Mouse (Mus musculus) urinary bladder, postnatal 10 days (tissue): Measurements from ENCODE around the gene Ifitm10.
"Not testable (repeated sequence)": the region's sequence is repeated elsewhere in the genome, so short reads cannot be mapped to it uniquely, and the experiment has no call there.

ENCODE experiments used
- DNase-seq: peaks from one replicate; pipeline ENCODE4 v3.0.0; 2022; ENCODE audit warnings: low spot score

Ifitm10 gene

DNA sequence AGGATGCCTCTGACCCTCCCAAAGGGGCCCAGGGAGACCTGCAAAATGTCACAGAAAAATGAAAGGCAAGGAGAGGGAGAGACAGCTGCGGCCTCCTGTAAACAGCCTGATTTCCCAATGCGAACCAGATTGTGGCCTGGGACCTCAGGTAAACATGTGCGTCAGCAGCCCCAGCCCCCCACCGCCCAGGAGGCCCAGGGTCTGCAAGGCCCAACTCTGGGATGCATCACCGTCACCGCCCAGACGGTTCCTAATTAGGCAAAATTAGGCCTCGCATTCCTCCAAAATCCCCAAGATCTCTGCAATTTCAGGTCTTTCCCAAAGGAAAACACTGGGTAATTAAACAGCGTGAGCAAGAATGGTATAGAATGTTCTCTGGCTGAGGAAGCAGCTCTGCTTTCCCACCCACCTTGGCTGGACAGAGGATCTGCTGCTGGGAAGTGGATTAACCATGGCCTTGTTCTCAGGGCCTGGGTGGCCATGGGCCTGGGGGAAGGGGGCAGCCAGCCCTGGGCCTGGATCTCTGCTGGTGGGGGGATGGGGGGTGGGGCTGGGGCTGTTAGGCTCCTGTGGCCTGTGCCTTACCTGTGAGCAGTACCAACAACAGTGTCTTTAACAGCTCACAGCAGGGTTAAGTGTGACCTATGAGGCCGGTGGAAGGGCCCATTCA, 51.8 kb downstream of the Ifitm10 start:
- DNase-seq: not testable (repeated sequence)

DNA sequence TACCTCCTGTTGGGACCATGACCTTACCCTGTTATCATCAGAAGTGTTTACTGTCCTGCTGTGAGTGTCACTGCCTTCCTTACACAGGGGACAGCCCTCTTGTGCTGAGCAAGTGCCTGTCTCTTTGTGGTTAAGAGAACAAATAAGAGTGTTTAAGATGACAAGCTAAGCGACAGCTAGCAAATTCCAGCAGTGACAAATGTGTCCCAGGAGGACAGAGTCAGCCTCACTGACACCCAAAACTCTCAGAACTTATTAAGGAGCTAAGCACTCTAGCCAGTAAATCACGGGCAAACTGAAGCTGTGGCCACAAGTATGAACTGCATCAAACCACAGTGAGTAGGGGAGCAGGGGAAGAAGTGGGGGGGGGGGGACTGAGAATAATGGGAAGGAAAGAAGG, 52.6 kb downstream of the Ifitm10 start:
- DNase-seq: no peak

DNA sequence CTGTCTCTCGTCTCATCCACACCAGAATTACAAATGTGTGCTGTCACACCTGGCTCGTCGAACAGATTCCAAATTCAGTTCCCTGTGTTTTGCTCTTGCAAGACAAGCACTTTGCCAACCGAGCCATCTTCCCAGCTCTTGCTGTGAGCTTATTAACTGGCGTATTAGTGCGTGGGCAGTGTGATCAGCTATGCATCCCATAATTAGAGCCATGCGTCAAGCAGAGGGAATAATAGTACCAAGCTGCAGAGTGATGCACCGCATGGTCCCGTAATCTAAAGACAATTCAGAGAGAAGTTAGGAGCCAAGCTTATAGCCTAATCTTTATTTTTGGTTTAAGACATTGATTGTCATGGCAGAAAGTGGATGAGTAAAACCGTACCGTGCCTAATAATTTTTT, 54.4 kb downstream of the Ifitm10 start:
- no peak for DNase-seq

DNA sequence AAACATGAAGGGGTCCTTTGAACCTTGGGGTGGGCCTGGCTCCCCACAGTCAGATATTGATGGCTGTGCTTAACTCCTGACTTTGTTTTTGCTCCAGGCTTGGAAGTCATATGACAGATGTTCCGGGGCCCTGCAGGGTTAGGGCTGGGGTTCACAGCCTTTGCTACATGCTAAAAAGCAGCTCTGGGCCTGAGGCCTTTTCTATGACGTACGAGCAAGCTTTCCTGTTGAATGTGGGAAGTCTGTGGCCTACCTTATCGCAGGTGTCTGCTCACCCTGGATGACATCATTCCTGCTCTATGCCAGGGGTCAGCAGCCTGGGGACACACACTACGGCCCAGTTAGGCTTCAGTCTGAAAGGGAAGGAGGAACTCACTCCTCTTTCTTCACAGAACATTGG, 56.3 kb downstream of the Ifitm10 start:
- no peak for DNase-seq

DNA sequence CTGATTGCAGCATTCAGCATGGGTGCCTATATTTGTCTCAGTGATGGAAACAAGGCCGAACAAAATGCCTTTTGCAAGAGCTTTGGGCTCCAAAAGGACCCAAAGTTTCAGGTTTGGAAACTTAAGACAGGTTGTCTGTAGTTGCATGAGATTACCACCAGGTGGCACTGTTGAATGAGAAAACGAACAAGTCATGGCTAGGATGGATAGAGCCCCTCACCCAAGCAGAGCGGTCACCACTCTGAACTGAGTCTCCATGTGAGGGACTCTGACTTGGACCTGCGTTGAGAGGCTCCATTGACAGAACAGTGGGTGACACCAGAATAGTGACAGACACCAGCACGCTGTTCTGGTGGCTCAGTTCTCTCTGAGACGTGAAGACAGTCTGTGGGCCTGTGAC, 57.0 kb downstream of the Ifitm10 start:
- no peak for DNase-seq

DNA sequence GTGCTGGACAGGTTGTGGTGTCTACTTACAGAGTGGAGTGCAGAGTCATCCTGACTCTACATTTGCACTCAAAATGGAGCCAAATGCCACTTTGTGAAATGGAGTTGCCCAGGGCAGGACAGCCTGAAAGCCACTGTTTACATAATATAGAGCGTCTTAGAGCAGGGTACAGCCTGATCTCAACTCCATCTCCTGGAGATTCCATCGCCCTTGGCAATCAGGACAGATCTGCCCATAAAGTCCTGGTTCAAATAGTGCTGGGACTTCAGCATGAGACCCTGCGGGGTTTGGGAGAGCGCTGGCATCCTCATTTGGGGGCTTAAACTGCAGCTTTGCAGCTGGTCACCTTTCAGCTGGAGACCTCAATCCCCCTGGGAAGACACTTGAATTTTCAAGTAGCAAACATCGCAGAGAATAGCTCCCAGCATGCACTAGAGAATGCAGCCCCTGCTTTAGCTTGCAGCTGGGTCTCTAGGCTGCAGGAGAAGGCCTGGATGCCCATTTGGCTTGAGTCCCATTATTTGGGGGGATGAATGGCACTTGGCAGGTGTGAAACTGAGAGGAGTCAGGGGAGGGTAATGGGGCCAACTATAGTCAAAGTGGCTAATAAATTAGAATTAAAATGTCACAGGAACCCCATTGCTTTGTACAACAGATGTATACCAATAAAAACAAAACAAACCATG, 58.8 kb downstream of the Ifitm10 start:
- no peak for DNase-seq

DNA sequence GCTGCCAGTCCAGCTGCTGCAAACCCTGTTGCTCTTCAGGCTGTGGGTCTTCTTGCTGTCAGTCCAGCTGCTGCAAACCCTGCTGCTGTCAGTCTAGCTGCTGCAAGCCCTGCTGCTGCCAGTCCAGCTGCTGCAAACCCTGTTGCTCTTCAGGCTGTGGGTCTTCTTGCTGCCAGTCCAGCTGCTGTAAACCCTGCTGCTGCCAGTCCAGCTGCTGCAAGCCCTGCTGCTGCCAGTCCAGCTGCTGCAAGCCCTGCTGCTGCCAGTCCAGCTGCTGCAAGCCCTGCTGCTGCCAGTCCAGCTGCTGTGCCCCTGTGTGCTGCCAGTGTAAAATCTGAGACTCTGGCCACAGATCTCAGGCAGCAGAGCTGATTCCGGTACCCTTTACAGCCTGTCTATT, 69.6 kb downstream of the Ifitm10 start:
- not testable (repeated sequence) for DNase-seq

DNA sequence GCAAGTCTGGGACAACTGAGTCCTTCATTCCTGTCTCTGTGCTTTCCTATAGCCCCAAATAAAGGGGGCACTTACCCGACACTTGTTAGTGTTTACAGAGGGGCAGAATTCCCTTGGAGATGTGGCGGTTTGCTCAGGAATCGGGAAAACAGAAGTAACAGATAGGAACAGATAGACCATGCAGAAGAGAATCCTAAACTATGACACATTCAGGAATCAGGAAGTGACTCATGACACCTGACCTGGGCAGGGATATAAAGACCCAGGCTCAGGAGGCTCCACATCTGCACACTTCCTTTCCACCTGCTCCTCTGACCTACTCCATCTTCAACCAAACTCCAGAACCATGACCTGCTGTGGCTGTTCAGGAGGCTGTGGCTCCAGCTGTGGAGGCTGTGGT, 70.3 kb downstream of the Ifitm10 start, which contains the start of gene Krtap5-4:
Gene Krtap5-4, plus strand, starts transcription at position 301 of the 400 bp plus-strand sequence.
- DNase-seq: no peak

DNA sequence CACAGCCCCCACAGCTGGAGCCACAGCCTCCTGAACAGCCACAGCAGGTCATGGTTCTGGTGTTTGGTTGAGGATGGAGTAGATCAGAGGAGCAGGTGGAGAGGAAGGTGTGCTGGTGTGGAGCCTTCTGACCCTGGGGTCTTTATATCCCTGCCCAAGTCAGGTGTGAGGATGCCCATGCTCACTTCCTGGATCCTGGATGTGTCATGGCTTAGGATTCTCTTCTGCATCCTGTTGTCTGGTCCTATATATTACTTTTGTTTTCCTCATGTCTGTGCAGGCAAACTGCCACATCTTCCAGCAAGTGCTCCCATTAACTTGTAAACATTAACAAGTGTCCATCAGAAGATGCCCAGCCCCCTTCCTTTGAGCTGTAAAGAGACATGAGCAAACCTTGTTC, 76.5 kb downstream of the Ifitm10 start, which contains the start of gene Krtap5-1:
Gene Krtap5-1, minus strand, starts transcription at position 101 of the 400 bp plus-strand sequence.
- DNase-seq: not testable (repeated sequence)

DNA sequence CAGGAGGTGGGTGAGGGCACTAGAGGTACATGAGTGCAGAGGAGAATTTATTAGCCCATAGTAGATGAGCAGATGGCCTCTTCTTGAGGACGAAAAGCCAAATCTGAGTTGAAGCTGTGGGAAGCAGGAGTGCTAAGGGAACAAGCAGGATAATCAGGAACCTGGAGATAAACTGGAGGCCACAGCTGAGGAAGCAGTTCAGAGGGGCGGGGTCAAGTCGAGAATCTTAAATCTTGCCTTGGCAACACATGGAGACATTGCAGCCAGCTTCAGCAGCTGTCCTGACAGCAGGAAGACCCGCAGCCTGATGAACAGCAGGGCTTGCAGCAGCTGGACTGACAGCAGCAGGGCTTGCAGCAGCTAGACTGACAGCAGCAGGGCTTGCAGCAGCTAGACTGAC, 77.4 kb downstream of the Ifitm10 start:
- not testable (repeated sequence) for DNase-seq

DNA sequence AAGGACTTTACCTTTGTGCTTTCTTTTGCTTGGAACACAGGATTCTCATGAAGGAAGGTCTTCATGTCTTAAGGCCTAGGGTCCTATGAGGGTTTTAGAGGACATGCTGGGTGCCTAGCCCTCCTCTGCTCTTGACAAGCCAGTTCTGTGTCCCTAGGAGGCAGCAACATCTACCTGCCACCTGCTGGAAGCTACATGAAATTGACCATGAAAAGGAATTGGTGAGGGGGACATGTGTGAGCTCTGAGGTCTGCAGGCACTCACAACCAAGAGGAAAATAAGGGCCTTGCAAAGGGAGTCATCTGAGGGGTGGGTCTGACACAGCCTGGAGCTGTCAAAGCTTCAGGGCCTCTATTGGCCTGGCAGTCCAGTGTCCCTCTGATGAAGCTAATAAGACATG, 78.1 kb downstream of the Ifitm10 start:
- no peak for DNase-seq

DNA sequence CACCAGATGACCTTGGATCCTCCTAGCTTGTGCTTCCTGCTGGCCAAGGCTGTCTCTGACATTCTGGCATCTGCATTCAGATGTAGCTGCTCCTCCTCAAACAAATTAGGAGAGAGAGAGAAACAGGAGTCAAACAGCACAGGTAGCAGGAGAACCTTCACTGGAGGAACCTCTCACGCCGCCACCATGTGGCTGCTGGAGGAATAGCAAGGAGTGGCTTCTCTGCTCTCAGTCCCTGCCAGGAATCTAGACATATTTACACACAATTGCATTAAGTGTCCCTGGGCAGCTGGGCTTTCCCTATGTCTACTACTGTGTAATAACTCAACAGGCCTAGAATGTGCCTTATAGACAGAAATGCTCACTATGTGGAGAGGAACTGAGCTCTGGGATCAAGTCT, 79.7 kb downstream of the Ifitm10 start:
- DNase-seq: not testable (repeated sequence)

DNA sequence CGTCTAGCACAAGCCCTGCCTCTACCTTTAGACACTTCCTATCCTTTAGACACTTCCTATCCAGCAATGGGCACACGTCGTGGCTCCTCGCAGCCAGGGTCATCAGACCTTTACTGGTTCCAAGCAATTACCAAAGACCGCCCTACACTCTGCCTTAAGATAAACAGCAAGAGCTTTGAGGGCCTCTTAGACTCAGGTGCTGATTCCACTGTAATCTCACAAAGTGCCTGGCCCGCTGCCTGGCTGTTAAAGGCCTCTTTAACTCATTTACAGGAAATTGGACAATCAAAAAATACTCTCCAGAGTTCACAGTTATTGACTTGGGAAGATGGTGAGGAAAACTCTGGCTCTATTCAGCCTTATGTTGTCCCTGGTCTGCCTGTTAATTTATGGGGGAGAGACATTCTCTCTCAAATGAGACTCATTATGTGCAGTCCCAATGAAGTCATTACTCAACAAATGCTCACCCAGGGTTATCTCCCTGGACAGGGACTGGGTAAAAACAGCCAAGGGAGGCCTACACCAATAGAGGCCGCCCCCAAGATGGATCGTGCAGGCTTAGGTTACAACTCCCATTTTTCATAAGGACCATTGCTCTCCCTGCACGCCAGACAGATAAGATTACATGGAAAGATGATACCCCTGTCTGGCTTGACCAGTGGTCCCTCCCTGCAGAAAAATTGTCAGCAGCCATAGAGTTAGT, 87.5 kb downstream of the Ifitm10 start:
- not testable (repeated sequence) for DNase-seq

DNA sequence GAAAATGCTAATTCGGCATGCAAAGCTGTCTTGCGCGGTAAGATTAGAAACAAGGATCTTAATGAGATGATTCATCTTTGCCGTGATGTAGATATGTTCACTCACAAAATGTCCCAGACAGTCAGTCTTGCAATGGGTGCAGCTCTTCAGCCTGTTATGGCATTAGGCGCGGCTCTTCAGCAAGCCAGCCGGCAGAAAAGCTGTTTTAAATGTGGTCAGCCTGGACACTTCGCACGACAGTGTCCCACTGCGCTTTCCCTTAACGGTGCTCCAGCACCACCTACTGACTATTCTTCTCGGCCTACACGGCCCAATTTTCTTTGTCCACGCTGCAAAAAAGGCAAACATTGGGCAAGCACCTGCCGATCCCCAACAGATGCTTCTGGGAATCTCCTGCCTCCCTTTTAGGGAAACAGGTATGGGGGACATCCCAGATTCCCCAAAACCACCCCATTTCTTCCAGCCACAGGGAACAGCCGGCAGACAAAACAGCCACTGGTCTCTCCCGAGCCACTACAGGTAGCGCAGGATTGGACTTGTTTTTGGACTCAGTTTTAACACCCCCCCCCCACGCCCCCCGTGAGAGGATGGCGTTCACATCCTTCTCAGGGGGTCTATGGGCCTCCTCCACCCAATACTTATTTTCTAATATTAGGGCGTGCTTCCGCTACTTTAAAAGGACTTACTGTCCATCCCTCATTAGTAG, 88.3 kb downstream of the Ifitm10 start:
- DNase-seq: no peak

DNA sequence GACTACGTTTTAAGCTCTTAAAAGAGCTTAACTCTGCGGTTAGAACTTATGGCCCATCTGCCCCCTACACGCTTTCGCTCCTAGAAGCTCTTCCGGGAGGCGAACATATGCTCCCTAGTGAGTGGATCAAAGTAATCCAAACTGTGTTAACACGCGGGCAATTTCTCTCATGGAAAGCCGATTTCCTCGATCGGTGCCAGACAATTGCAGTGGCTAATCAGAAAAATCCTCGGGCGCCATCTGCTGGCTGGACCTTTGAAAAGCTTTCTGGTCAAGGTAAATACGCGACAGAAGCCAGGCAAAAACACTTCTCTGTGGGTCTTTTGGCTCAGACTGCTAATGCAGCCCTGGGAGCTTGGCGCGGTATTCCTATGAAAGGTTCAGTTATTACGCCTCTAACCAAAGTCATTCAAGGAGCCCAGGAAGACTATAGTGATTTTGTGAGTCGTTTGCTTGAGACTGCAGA, 88.9 kb downstream of the Ifitm10 start:
- peak; percentile 73 for DNase-seq

DNA sequence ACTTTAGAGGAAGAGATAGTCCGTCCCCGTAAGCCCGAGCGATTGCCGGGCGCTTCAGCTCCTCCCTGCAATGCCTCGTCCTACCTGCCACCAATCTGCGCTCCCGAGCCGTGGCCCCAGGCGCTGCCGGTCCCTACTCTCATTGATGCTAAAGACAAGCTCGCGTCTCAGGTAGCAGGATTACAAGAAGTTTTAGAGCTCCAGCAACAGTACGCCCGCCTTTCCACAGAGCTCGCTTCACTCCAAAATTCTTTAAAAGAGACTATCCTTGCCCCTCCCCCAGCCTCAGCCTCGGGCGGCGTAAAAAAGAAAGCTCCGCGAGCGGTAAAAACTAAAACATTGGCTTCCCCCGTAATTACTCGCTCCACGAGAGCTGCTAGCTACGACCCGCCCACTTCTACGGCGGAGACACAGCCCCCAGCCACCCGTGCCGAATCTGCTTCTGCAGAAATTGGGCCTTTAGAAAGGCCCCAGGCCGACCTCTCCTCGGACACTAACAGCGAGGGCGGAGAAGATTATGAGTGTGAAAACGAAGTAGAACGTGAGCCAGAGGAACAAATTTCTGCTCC, 89.4 kb downstream of the Ifitm10 start:
- DNase-seq: no peak

DNA sequence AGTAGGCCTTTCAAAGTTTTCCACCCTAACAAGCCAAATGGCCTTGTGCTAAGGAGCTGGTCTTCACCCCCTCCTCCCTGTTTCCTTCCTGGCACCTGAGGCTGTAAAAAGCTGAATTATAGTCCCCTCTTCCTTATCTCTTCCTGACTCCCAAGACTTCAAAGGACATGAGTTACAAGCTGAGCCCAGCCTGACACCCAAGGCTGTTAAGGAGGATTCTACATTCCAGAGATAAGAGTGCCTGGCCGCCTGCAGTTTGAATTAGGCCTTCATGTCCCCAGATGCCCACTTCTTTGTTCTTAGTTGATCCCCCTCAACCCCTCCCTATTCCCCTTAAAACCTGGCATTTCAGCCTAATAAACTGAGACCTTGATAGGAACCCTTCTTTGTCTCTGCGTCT, 90.7 kb downstream of the Ifitm10 start:
- DNase-seq: not testable (repeated sequence)

DNA sequence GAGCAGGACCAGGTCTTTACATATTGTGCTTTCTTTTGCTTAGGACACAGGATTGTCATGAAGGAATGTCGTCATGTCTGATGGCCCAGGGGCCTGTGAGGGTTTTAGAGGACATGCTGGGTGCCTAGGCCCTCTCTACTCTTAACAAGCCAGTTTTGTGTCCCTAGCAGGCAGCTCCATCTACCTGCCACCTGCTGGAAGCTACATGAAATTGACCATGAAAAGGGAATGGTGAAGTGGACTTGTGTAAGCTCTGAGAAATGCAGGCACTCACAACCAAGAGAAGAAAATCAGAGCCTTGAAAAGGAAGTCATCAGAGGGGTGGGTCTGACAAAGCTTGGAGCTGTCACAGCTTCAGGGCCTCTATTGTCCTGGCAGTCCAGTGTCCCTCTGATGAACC, 94.3 kb downstream of the Ifitm10 start:
- DNase-seq: not testable (repeated sequence)

DNA sequence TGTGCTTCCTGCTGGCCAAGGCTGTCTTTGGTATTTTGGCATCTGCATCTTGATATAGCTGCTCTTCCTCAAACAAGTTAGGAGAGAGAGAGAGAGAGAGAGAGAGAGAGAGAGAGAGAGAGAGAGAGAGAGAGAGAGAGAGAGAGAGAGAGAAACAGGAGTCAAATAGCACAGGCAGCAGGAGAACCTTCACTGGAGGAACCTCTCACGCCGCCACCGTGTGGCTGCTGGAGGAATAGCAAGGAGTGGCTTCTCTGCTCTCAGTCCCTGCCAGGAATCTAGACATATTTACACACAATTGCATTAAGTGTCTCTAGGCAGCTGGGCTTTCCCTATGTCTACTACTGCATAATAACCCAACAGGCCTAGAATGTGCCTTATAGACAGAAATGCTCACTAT, 95.4 kb downstream of the Ifitm10 start:
- not testable (repeated sequence) for DNase-seq
